Mouse (Mus musculus): Measurements from ENCODE around the gene Misp. TPM values are rescaled to one million over a fixed set of nuclear protein-coding genes. Genes with fewer than 3 reads are reported as not detected.

The Misp gene
- polyA plus RNA-seq, 1 experiment from 2014 or later, result 0.59 TPM

- no peak for ATAC-seq
- Histone ChIP-seq H3K4me2 (ENCODE audit: low read length) (no peak overlapping the region), H3K27me3 (replicated peaks; ENCODE audit: control insufficient read depth, insufficient read depth, low read length) (no peaks in the 10 kb centered on the region), H3K9ac (ENCODE audit: low read depth, low read length) (no peak overlapping the region), H3K9me3 (ENCODE audit: control insufficient read depth, low read length) (no peaks in the 10 kb centered on the region), H3K4me1 (ENCODE audit: control insufficient read depth, insufficient read depth, low read depth, low read length) (peaks cover 2% of the 10 kb centered on the region), H3K36me3 (ENCODE audit: control insufficient read depth, insufficient read depth, low read length) (no peaks in the 10 kb centered on the region), H3K27ac (ENCODE audit: low read depth, low read length) (no peak overlapping the region), H3K4me3 (ENCODE audit: low read length) (no peak overlapping the region)
- 90% methylated on average over 3 of the region's 3 CpGs for WGBS
These were observed 10.8 kb downstream of the Misp start for GRCm38 (mm10) chr10:79831583-79831982.

GRCm38 (mm10) chr10:79832026-79832785 is 11.4 kb downstream of the Misp start:
- 75% methylated on average over 7 of the region's 7 CpGs for WGBS
- Histone ChIP-seq H3K9me3 (ENCODE audit: control insufficient read depth, low read length) (no peaks in the 10 kb centered on the region), H3K36me3 (ENCODE audit: control insufficient read depth, insufficient read depth, low read length) (no peaks in the 10 kb centered on the region)

DNA sequence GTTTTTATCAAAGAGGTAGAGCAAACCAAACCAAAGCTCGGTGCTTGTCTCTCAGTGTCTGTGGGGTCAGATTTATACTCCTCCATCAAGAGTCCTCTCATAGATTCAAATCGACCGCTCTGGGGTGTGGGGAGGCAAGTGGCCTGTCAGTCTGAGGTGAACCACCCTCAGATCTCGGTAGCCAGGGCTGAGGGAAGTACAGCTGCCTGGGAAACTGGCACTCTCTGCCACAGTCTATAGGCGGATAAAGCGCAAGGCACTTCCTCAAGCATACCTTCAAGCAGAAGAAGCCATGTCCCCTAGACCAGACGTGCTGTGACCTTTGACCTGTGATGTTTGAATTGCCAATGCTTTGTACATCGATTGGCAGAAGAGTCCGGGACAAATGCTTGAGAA is 12.0 kb downstream of the Misp start:
- Histone ChIP-seq H3K9me3 (ENCODE audit: control insufficient read depth, low read length) (no peaks in the 10 kb centered on the region), H3K4me3 (ENCODE audit: low read length) (no peak overlapping the region), H3K27me3 (replicated peaks; ENCODE audit: control insufficient read depth, insufficient read depth, low read length) (no peaks in the 10 kb centered on the region), H3K36me3 (ENCODE audit: control insufficient read depth, insufficient read depth, low read length) (no peaks in the 10 kb centered on the region), H3K27ac (ENCODE audit: low read depth, low read length) (no peak overlapping the region), H3K9ac (ENCODE audit: low read depth, low read length) (no peak overlapping the region), H3K4me2 (ENCODE audit: low read length) (no peak overlapping the region), H3K4me1 (ENCODE audit: control insufficient read depth, insufficient read depth, low read depth, low read length) (peaks cover 2% of the 10 kb centered on the region)
- ATAC-seq, result no peak
- WGBS, result 79% methylated on average over 9 of the region's 9 CpGs

More at GRCm38 (mm10) chr10:79832026-79832785, 11.4 kb downstream of the Misp start:
- peaks cover 2% of the 10 kb centered on the region for H3K4me1 ChIP-seq (ENCODE audit: control insufficient read depth, insufficient read depth, low read depth, low read length)
- H3K27me3 ChIP-seq (replicated peaks; ENCODE audit: control insufficient read depth, insufficient read depth, low read length), result no peaks in the 10 kb centered on the region
- no peak overlapping the region for H3K4me2 ChIP-seq (ENCODE audit: low read length)
- H3K27ac ChIP-seq (ENCODE audit: low read depth, low read length), result no peak overlapping the region
- H3K9ac ChIP-seq (ENCODE audit: low read depth, low read length), result no peak overlapping the region
- H3K4me3 ChIP-seq (ENCODE audit: low read length), result no peak overlapping the region
- ATAC-seq, result no peak

GRCm38 (mm10) chr10:79834769-79835398 is 14.1 kb downstream of the Misp start:
- Histone ChIP-seq H3K4me3 (ENCODE audit: low read length) (no peak overlapping the region), H3K27ac (ENCODE audit: low read depth, low read length) (no peak overlapping the region), H3K36me3 (ENCODE audit: control insufficient read depth, insufficient read depth, low read length) (no peaks in the 10 kb centered on the region), H3K27me3 (replicated peaks; ENCODE audit: control insufficient read depth, insufficient read depth, low read length) (no peaks in the 10 kb centered on the region), H3K9me3 (ENCODE audit: control insufficient read depth, low read length) (no peaks in the 10 kb centered on the region), H3K4me1 (ENCODE audit: control insufficient read depth, insufficient read depth, low read depth, low read length) (peaks cover 2% of the 10 kb centered on the region), H3K9ac (ENCODE audit: low read depth, low read length) (no peak overlapping the region), H3K4me2 (ENCODE audit: low read length) (no peak overlapping the region)
- WGBS, result 22% methylated on average over 9 of the region's 9 CpGs
- ATAC-seq, result peak; percentile 59; the same call in 1 of the 2 replicates

GRCm38 (mm10) chr10:79836918-79837317 is 16.1 kb downstream of the Misp start:
- H3K4me3 ChIP-seq (ENCODE audit: low read length), result no peak overlapping the region
- WGBS, result 94% methylated on average over 3 of the region's 3 CpGs

GRCm38 (mm10) chr10:79838151-79838550 is 17.4 kb downstream of the Misp start:
- Histone ChIP-seq H3K27me3 (replicated peaks; ENCODE audit: control insufficient read depth, insufficient read depth, low read length) (no peaks in the 10 kb centered on the region), H3K9ac (ENCODE audit: low read depth, low read length) (no peak overlapping the region), H3K4me1 (ENCODE audit: control insufficient read depth, insufficient read depth, low read depth, low read length) (peaks cover 8% of the 10 kb centered on the region), H3K4me2 (ENCODE audit: low read length) (no peak overlapping the region), H3K36me3 (ENCODE audit: control insufficient read depth, insufficient read depth, low read length) (no peaks in the 10 kb centered on the region), H3K4me3 (ENCODE audit: low read length) (no peak overlapping the region), H3K9me3 (ENCODE audit: control insufficient read depth, low read length) (no peaks in the 10 kb centered on the region), H3K27ac (ENCODE audit: low read depth, low read length) (no peak overlapping the region)
- no peak for ATAC-seq
- WGBS, result 82% methylated on average over 2 of the region's 2 CpGs

More at GRCm38 (mm10) chr10:79836918-79837317, 16.1 kb downstream of the Misp start:
- Histone ChIP-seq H3K4me2 (ENCODE audit: low read length) (no peak overlapping the region), H3K4me1 (ENCODE audit: control insufficient read depth, insufficient read depth, low read depth, low read length) (peaks cover 8% of the 10 kb centered on the region), H3K9me3 (ENCODE audit: control insufficient read depth, low read length) (no peaks in the 10 kb centered on the region), H3K27ac (ENCODE audit: low read depth, low read length) (no peak overlapping the region), H3K36me3 (ENCODE audit: control insufficient read depth, insufficient read depth, low read length) (no peaks in the 10 kb centered on the region), H3K27me3 (replicated peaks; ENCODE audit: control insufficient read depth, insufficient read depth, low read length) (no peaks in the 10 kb centered on the region), H3K9ac (ENCODE audit: low read depth, low read length) (no peak overlapping the region)
- no peak for ATAC-seq

DNA sequence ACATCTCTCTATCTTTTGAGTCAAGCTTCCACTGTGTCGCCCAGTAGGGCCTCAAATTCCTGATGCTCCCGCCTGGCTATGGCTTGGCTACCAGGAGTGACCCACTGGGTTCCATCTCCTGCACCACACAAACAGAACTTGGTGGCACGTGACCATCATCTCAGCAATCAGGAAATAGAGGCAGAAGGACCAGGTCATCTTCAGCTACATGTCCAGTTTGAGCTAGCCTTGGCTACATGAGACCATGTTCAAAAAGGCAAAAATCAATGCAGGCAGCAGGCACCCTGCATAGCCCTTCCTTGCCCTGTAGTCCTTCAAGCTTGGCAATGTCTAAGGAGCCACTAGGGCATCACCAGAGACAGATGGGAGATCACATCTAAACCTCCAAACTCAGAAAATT is 19.3 kb downstream of the Misp start:
- no peak for ATAC-seq
- Histone ChIP-seq H3K36me3 (ENCODE audit: control insufficient read depth, insufficient read depth, low read length) (no peaks in the 10 kb centered on the region), H3K4me3 (ENCODE audit: low read length) (no peak overlapping the region), H3K4me1 (ENCODE audit: control insufficient read depth, insufficient read depth, low read depth, low read length) (peaks cover 9% of the 10 kb centered on the region), H3K9me3 (ENCODE audit: control insufficient read depth, low read length) (no peaks in the 10 kb centered on the region), H3K4me2 (ENCODE audit: low read length) (peak overlapping the region; percentile 63; the same call in 1 of the 2 replicates), H3K27me3 (replicated peaks; ENCODE audit: control insufficient read depth, insufficient read depth, low read length) (no peaks in the 10 kb centered on the region), H3K27ac (ENCODE audit: low read depth, low read length) (peak overlapping the region; percentile 41; the same call in 1 of the 2 replicates), H3K9ac (ENCODE audit: low read depth, low read length) (no peak overlapping the region)
- WGBS, result 94% methylated on average over 3 of the region's 3 CpGs

DNA sequence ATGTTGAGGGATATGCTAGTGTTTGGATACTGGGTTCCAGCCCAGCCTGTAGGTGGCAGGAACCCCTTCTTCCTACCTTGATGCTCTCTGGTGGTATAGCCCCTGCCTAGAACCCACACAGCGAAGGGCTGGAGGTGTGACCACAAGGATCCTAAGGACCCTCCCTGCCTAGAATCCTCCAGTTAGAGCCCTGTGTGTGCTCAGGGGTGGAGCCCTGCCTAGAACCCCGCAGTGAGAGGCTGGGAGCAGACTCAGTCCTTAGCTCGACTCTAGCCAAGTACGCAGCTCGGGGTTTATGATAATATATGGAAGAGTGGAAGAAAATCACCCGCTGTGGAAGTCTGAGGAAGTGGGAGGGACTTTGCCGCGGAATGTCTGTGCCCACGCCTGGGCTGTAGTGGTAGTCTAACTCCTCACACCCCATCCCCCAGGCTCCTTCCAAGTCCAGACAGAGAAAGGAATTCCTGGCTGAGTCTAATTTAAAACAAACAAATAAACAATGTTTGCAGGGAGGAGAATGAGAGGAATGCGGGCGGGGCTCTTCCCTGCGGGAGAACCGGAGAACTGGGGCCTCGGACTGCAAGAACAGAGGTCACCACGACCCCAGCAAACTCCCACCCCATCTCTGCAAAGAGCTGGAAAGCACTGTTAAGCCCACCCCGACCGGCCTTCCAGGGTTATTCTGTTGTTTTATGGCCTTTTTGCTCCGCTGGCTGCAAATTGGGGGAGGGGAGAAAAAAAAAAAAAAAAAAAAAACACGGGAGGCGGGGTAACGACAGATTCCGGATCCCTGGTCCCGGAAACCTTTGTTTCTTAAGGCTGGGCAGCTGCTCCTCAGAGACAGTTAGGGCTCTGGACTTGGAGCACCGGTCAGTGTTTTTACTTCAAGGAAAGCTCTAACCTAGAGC is 20.1 kb downstream of the Misp start:
- peak overlapping the region; percentile 41 for H3K9ac ChIP-seq (ENCODE audit: low read depth, low read length)
- no peaks in the 10 kb centered on the region for H3K36me3 ChIP-seq (ENCODE audit: control insufficient read depth, insufficient read depth, low read length)
- under 1% methylated on average over 24 of the region's 24 CpGs for WGBS
- peak overlapping the region; percentile 63 for H3K4me2 ChIP-seq (ENCODE audit: low read length)
- no peaks in the 10 kb centered on the region for H3K9me3 ChIP-seq (ENCODE audit: control insufficient read depth, low read length)
- H3K27me3 ChIP-seq (replicated peaks; ENCODE audit: control insufficient read depth, insufficient read depth, low read length), result no peaks in the 10 kb centered on the region
- peak; percentile 85 for ATAC-seq
- peaks cover 9% of the 10 kb centered on the region for H3K4me1 ChIP-seq (ENCODE audit: control insufficient read depth, insufficient read depth, low read depth, low read length)
- peak overlapping the region; percentile 35 for H3K4me3 ChIP-seq (ENCODE audit: low read length)
- peak overlapping the region; percentile 41 for H3K27ac ChIP-seq (ENCODE audit: low read depth, low read length)

DNA sequence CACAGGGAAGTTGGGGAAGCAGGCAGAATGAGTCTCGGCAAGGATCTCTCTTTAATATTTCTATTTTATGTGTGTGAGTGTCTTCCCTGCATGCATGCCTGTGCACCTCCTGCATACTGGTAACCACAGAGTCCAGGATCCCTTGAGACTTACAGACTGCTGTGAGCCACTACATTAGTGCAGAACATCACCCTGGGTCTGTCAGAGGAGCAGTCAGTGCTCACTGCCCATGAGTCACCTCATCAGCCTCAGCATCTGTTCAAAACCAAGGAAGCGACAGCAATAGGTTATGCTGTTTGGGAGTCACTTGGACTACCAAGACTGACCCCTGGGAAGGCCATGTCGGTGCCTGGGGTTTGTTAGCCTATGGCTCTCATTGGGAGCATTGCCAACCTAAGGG is 21.5 kb downstream of the Misp start:
- no peaks in the 10 kb centered on the region for H3K36me3 ChIP-seq (ENCODE audit: control insufficient read depth, insufficient read depth, low read length)
- H3K27me3 ChIP-seq (replicated peaks; ENCODE audit: control insufficient read depth, insufficient read depth, low read length), result no peaks in the 10 kb centered on the region
- H3K4me2 ChIP-seq (ENCODE audit: low read length), result no peak overlapping the region
- no peak overlapping the region for H3K27ac ChIP-seq (ENCODE audit: low read depth, low read length)
- no peaks in the 10 kb centered on the region for H3K9me3 ChIP-seq (ENCODE audit: control insufficient read depth, low read length)
- no peak overlapping the region for H3K9ac ChIP-seq (ENCODE audit: low read depth, low read length)
- 62% methylated on average over 3 of the region's 3 CpGs for WGBS
- ATAC-seq, result no peak
- H3K4me3 ChIP-seq (ENCODE audit: low read length), result no peak overlapping the region
- peaks cover 9% of the 10 kb centered on the region for H3K4me1 ChIP-seq (ENCODE audit: control insufficient read depth, insufficient read depth, low read depth, low read length)

All from hindbrain, embryonic 16.5 days (tissue).